Mouse (Mus musculus) lung, postnatal 0 days (tissue): ENCODE results near the gene Rora.

Experiments
- CTCF ChIP-seq: IDR thresholded peaks from 2 replicates; pipeline ENCODE4 v1.5.1; 2016; ENCODE audit warnings: antibody characterized with exemption, mild to moderate bottlenecking
- EP300 ChIP-seq: IDR thresholded peaks from 2 replicates; pipeline ENCODE4 v1.6.1; 2016; ENCODE audit warnings: antibody characterized with exemption, mild to moderate bottlenecking, control low read depth

- TF ChIP-seq CTCF (no peak), EP300 (no peak)
Observed at GRCm38 (mm10) chr9:69234526-69234925, 580.9 kb downstream of the Rora start.
